Mouse (Mus musculus) liver, embryonic 16.5 days (tissue): Measurements from ENCODE around the gene Tbc1d16. TPM values are rescaled to one million over a fixed set of nuclear protein-coding genes. Genes with fewer than 3 reads are reported as not detected.

Source experiments
- ATAC-seq: fragments of 200-750 bp; cut with Nextera tagmentation; 2 replicates; pipeline ENCODE4 v1.8.0; 2017; ENCODE audit warnings: low read depth, mild to moderate bottlenecking, moderate number of reproducible peaks, moderate library complexity
- H3K27ac ChIP-seq: fragments of 300-500 bp; sonication (generic); 2 replicates; pipeline ENCODE4 v1.5.1; 2014; ENCODE audit warnings: mild to moderate bottlenecking, low read length
- H3K27me3 ChIP-seq: fragments of 300-500 bp; sonication (generic); 2 replicates; pipeline ENCODE4 v1.6.1; 2014; ENCODE audit warnings: low read depth, low read length, mixed read lengths; ENCODE audit not compliant: control insufficient read depth, insufficient read depth
- H3K36me3 ChIP-seq: fragments of 300-500 bp; sonication (generic); 2 replicates; pipeline ENCODE4 v1.6.1; 2014; ENCODE audit warnings: mild to moderate bottlenecking; ENCODE audit not compliant: control insufficient read depth, insufficient read depth
- H3K4me1 ChIP-seq: fragments of 300-500 bp; sonication (generic); 2 replicates; pipeline ENCODE4 v1.6.1; 2014; ENCODE audit warnings: low read depth, low read length, mixed read lengths; ENCODE audit not compliant: control insufficient read depth
- H3K4me2 ChIP-seq: fragments of 300-500 bp; sonication (generic); 2 replicates; pipeline ENCODE4 v1.6.1; 2014; ENCODE audit warnings: low read depth, low read length, mixed read lengths
- H3K4me3 ChIP-seq: fragments of 300-500 bp; sonication (generic); 2 replicates; pipeline ENCODE4 v1.5.1; 2014; ENCODE audit warnings: low read depth, mild to moderate bottlenecking, low read length
- H3K9ac ChIP-seq: fragments of 300-500 bp; sonication (generic); 2 replicates; pipeline ENCODE4 v1.6.1; 2014; ENCODE audit warnings: low read depth, low read length
- H3K9me3 ChIP-seq: fragments of 300-500 bp; sonication (generic); replicated peaks from 2 replicates; pipeline ENCODE4 v1.6.1; 2016; ENCODE audit warnings: low read length; ENCODE audit not compliant: control insufficient read depth
- WGBS: fragments of 180-500 bp; shearing (Covaris S2); extraction: QIAGEN DNeasy Blood & Tissue Kit; methylation state at CpG from one replicate; pipeline ENCODE4 v1.1.7; 2014; ENCODE audit not compliant: insufficient replicate concordance; 5-methylcytosine and 5-hydroxymethylcytosine counted together
- polyA plus RNA-seq: library from polyadenylated mRNA; unstranded; fragments of >200 nt; fragmentation: Nextera tagmentation; extraction: Ambion mirVana; gene quantifications from 2 replicates; pipeline ENCODE4 v1.2.1, GENCODE M21; 2015

Tbc1d16 gene
- polyA plus RNA-seq, 1 experiment from 2014 or later, result 1.8 TPM

- Histone ChIP-seq H3K36me3 (no peaks in the 10 kb centered on the region), H3K4me3 (no peak overlapping the region), H3K27ac (no peak overlapping the region), H3K27me3 (peaks cover 22% of the 10 kb centered on the region), H3K4me2 (no peak overlapping the region), H3K9me3 (no peaks in the 10 kb centered on the region), H3K9ac (no peak overlapping the region), H3K4me1 (peaks cover 9% of the 10 kb centered on the region)
- no peak for ATAC-seq
- WGBS, result 70% methylated on average over 6 of the region's 6 CpGs
Observed at GRCm38 (mm10) chr11:119224926-119225325, 3.4 kb downstream of the Tbc1d16 start.

GRCm38 (mm10) chr11:119223124-119223890, 5.0 kb downstream of the Tbc1d16 start:
- Histone ChIP-seq H3K4me1 (peaks cover 5% of the 10 kb centered on the region; the same call in 1 of the 2 replicates), H3K27me3 (peaks cover 8% of the 10 kb centered on the region), H3K9ac (no peak overlapping the region), H3K9me3 (no peaks in the 10 kb centered on the region), H3K27ac (no peak overlapping the region), H3K4me2 (no peak overlapping the region), H3K4me3 (no peak overlapping the region), H3K36me3 (no peaks in the 10 kb centered on the region)
- 72% methylated on average over 20 of the region's 20 CpGs for WGBS
- ATAC-seq, result no peak

- Histone ChIP-seq H3K27me3 (no peaks in the 10 kb centered on the region), H3K36me3 (no peaks in the 10 kb centered on the region), H3K9me3 (no peaks in the 10 kb centered on the region), H3K9ac (no peak overlapping the region), H3K4me1 (no peaks in the 10 kb centered on the region), H3K4me3 (no peak overlapping the region), H3K27ac (no peak overlapping the region), H3K4me2 (no peak overlapping the region)
- ATAC-seq, result no peak
- 51% methylated on average over 10 of the region's 11 CpGs for WGBS
Observed at GRCm38 (mm10) chr11:119221812-119222510, 6.3 kb downstream of the Tbc1d16 start.

- no peak overlapping the region for H3K27ac ChIP-seq
Observed at GRCm38 (mm10) chr11:119219816-119220465, 8.4 kb downstream of the Tbc1d16 start.

GRCm38 (mm10) chr11:119217861-119218260, 10.4 kb downstream of the Tbc1d16 start:
- H3K4me3 ChIP-seq, result no peak overlapping the region
- no peaks in the 10 kb centered on the region for H3K9me3 ChIP-seq
- H3K36me3 ChIP-seq, result no peaks in the 10 kb centered on the region
- H3K27ac ChIP-seq, result no peak overlapping the region
- no peak for ATAC-seq
- WGBS, result 67% methylated on average over 6 of the region's 6 CpGs
- H3K4me1 ChIP-seq, result peaks cover 25% of the 10 kb centered on the region
- no peak overlapping the region for H3K9ac ChIP-seq
- H3K27me3 ChIP-seq, result no peaks in the 10 kb centered on the region
- H3K4me2 ChIP-seq, result no peak overlapping the region

More at GRCm38 (mm10) chr11:119219816-119220465, 8.4 kb downstream of the Tbc1d16 start:
- Histone ChIP-seq H3K4me3 (no peak overlapping the region), H3K9me3 (no peaks in the 10 kb centered on the region), H3K36me3 (no peaks in the 10 kb centered on the region), H3K27me3 (no peaks in the 10 kb centered on the region), H3K9ac (no peak overlapping the region), H3K4me1 (peaks cover 16% of the 10 kb centered on the region), H3K4me2 (no peak overlapping the region)
- ATAC-seq, result no peak
- 43% methylated on average over 17 of the region's 17 CpGs for WGBS

- Histone ChIP-seq H3K4me3 (no peak overlapping the region), H3K36me3 (no peaks in the 10 kb centered on the region), H3K4me1 (peaks cover 25% of the 10 kb centered on the region), H3K27ac (peak overlapping the region; percentile 88), H3K9me3 (no peaks in the 10 kb centered on the region), H3K27me3 (no peaks in the 10 kb centered on the region), H3K4me2 (peak overlapping the region; percentile 61), H3K9ac (peak overlapping the region; percentile 25)
- 36% methylated on average over 9 of the region's 9 CpGs for WGBS
- ATAC-seq, result peak; percentile 14; the same call in 1 of the 2 replicates
Observed at GRCm38 (mm10) chr11:119215905-119216507, 12.3 kb downstream of the Tbc1d16 start.

GRCm38 (mm10) chr11:119215038-119215904, 13.0 kb downstream of the Tbc1d16 start:
- H3K4me2 ChIP-seq, result peak overlapping the region; percentile 61
- H3K27ac ChIP-seq, result peak overlapping the region; percentile 88
- no peaks in the 10 kb centered on the region for H3K9me3 ChIP-seq
- WGBS, result 8% methylated on average over 18 of the region's 18 CpGs
- H3K36me3 ChIP-seq, result no peaks in the 10 kb centered on the region
- no peaks in the 10 kb centered on the region for H3K27me3 ChIP-seq
- H3K4me3 ChIP-seq, result peak overlapping the region; percentile 37
- H3K4me1 ChIP-seq, result peaks cover 25% of the 10 kb centered on the region
- peak; percentile 86 for ATAC-seq
- peak overlapping the region; percentile 54 for H3K9ac ChIP-seq
